Mouse (Mus musculus): Measurements from ENCODE around the gene Fam228b.
"Not testable (repeated sequence)": the region's sequence is repeated elsewhere in the genome, so short reads cannot be mapped to it uniquely, and the experiment has no call there.

Fam228b gene

DNA sequence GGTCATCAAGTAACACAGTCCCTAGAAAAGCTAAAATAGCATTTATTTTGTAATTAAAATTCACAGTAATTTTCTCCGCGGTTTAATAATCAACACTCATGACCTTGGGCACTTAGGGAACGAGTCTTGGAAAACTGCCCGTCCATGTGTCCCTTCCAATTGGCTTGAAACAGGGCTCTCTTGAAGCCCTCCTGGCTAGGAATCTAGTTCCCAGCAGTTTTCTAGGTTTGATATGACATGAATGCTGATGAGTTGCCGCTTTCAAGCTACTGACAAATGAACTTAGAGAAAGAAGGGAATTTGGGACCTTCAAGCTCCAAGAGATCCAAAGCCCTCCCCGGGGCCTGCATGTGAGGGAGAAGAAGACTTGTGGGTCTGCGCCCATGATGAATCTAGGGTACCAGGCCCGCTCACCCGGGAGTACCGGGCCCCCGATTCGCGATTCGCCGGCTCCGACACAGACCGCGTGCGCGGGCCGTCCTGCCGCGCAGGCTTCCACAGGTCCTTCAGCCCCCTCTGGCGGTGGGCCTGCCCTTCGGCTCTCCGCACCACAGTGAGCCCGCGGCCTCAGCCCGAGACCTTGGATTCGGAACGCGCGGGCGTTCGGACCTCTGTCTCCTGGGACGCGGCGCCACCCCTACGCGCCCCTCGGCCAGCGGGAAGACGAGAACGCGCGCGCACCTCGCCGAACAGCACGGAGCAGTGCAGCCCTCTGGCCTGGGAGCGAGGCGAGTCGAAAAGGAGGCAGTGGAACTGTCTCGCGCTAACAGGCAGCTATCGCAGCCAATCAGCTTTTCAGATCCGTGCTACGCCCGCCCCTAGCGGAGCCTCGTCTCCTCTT is at the start of gene Fam228b, which contains the start of gene Pfn4:
Gene Fam228b (minus strand): TSS at position 776 of the 841 bp plus-strand sequence.
Gene Pfn4 (plus strand): TSS at position 531 of the 841 bp plus-strand sequence.
- DNase-seq (ENCODE audit: low spot score): peak; percentile 92

- DNase-seq (ENCODE audit: low spot score): peak; percentile 95
Measured at GRCm38 (mm10) chr12:4817361-4818101, 48.5 kb upstream of the Fam228b start, which contains the start of gene Sf3b6. Gene Sf3b6 (plus strand): TSS chr12:4817544.

DNA sequence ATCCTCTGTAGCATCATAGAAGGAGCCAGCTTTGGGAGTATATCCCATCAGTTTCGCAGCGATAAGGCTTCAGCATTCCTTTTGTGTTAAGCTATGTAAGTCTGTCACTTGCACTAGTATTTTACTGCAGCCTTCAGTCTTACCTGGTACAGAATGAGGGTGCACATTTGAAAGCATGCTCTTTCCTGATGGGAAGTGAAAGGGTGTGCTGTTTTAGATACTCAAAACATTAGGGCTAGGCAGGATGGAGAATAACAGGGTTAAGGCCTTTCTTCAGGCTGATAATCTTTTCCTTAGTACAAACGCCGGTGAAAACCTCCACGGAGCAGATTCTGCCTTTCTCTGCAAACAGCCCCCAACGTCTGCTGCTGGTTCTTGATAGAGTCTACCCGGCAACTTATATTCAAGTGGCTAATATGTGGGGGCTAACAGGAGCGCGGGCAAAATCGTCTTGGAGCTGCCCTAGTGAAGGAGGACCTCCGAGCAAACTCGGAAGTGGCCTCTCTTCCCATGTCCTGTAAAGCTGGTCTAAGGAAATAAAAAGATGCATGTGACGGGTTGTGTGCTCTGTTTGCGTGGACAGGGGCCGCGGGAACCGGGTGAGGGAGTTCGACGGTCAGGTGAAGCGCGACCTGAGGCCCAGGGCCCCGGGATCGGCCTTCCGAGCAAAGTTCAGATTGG is 47.8 kb upstream of the Fam228b start:
- DNase-seq (ENCODE audit: low spot score): no peak

DNA sequence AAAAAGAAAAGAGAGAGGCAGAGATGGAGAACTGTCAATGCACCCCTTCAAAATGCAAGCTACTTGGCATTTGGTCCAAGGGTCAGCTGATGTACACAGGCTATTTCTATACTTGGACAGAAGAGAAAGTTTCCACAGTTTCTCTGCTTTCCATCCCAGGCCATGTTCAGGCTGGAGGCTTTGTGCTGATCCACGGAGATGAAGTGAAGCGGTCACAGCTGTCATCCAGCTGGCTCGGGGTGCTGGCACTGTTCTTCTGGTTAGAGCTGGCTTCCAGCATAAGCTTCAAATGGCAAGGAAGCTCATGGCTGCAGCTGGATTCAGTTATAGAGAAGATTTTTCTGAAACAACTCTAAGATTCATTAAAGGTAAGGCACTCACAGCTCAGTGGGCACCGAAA is 44.6 kb upstream of the Fam228b start:
- DNase-seq (ENCODE audit: low spot score): no peak

GRCm38 (mm10) chr12:4811705-4812104 is 42.6 kb upstream of the Fam228b start:
- no peak for DNase-seq (ENCODE audit: low spot score)

DNA sequence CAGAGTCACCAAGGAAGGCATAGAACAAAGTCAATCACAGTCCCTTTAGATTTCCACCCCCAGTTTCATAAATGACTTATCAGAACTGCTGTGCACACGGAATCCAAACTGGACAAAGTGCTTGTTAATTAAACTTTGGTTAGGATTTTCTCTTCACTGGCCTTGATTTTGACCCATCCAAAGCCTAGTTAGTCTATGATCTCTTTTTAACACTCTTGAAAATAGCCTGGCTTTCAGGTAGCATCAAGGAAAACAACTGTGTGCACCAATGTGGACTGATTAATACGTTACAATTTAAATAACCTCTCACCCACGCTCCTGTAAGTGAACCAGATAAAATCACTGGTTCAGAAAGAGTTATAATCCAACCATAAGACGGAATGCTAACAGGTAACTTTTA is 42.0 kb upstream of the Fam228b start:
- DNase-seq (ENCODE audit: low spot score): no peak

DNA sequence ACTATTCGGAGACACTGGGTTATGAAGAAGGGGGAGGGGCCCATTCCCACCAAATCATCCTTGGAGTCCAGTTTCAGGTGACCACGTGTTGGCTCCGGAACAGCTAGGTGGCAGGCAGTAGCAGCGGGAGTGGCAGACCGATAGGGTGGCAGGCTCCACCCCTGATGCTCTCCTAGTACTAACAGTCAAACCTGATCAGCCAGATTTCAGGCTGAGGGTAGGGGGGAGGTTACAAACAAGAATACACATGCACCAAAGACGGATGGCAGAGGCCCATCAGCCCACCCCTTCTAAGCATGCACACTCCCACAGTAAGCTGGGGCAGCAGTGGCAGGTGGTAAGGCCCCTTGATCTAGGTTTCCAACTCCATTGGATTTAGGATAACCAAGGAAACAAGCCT is 28.4 kb upstream of the Fam228b start:
- not testable (repeated sequence) for DNase-seq (ENCODE audit: low spot score)

GRCm38 (mm10) chr12:4793718-4794117 is 24.7 kb upstream of the Fam228b start:
- no peak for DNase-seq (ENCODE audit: low spot score)

- DNase-seq (ENCODE audit: low spot score): not testable (repeated sequence)
Measured at GRCm38 (mm10) chr12:4788128-4788527, 19.1 kb upstream of the Fam228b start.

DNA sequence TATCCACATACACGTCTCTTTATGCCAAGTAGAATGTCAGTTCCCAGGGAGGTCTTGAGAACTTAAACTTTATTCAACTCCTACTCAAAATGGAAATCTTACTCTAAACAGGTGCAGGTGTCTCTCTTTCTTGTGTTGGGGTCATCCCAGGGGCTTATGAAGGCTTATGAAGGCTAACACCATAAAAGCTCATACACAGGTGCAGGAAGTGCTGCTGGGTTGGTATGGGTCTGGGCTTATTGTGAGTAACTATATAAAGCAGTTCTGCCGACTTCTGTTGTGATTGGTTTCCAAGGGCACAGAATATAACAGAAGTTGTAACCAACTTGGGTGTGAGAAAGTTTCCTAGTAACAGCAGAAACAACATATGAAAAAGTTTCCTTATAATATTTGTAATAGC is 15.4 kb upstream of the Fam228b start:
- no peak for DNase-seq (ENCODE audit: low spot score)

GRCm38 (mm10) chr12:4783598-4783997 is 14.5 kb upstream of the Fam228b start:
- DNase-seq (ENCODE audit: low spot score): no peak

- DNase-seq (ENCODE audit: low spot score): not testable (repeated sequence)
Measured at GRCm38 (mm10) chr12:4781725-4782404, 12.8 kb upstream of the Fam228b start.

DNA sequence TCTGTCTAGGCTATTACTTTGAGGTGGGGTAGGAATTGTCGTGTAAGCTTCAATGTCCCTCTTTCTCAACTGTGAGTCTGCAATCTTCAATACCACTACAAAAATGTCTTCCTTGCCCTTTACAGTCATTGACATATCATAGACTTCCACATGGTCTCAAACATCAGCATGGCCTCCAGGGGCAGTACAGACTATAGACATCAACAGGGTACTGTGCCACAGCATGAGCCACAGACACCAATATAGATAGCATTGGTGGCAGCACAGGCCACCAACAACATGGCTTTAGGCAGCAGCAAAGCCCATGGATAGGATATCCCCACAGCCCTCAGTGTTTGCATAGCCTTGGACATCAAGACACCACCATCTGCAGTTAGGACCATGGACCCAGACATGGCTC is 12.2 kb upstream of the Fam228b start:
- DNase-seq (ENCODE audit: low spot score): no peak

- no peak for DNase-seq (ENCODE audit: low spot score)
Measured at GRCm38 (mm10) chr12:4780245-4780644, 11.2 kb upstream of the Fam228b start.

DNA sequence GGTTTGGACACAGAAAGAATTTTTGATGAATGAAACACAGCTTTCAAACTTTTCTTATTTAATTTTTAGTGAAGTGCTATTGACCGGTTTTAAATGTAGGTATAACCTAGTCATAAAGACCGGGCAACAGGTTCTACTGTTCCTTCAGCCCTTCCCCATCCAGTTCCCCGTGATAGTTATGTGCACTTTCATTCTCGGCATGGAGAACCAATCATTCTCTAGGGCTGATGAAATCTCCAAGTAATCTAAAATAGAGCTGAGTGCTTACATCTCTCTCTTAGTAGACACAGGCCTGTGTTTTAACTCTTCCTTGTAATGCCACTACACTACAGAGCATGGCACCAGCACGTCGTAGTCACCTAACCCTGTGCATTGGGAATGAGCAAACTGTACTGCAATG is 8.7 kb upstream of the Fam228b start:
- no peak for DNase-seq (ENCODE audit: low spot score)

GRCm38 (mm10) chr12:4775588-4775949 is 6.5 kb upstream of the Fam228b start:
- DNase-seq (ENCODE audit: low spot score): no peak

DNA sequence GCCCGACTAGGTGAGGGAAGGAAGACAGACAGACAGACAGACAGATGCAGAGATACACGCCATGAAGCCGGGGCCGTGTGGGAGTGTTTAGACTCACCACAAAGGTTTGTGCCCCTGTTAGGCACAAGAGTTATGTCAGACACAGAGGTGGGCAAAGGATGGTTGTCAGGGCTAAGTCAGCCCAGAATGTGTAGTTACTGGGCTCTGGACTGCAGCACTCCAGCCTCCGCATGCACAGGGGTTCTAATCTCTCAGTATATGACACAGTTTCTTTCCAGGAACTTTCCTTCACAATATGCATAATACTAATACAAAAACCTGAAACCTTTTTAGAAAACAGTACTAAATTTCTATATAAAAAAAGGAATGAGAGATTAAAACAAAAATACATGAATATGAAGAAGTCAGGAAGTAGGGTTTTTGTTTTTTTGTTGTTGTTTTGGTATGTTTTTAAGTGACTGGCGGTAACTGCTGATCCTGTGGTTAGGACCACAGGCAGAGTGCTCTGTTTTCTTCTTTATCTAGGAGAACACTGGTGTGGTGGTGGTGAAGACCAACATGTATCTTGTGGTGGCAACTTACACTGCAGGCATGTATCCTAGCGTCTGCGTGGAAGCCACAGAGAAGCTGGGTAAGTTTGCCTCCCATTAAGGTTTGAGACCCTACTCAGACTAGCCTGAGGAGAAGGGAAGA is 6.0 kb upstream of the Fam228b start:
- no peak for DNase-seq (ENCODE audit: low spot score)

GRCm38 (mm10) chr12:4769333-4769723 is 261 bp upstream of the Fam228b start:
- DNase-seq (ENCODE audit: low spot score): no peak

GRCm38 (mm10) chr12:4757060-4757459 is 12.0 kb downstream of the Fam228b start:
- DNase-seq (ENCODE audit: low spot score): no peak

GRCm38 (mm10) chr12:4754451-4754850 is 14.6 kb downstream of the Fam228b start:
- DNase-seq (ENCODE audit: low spot score): not testable (repeated sequence)

DNA sequence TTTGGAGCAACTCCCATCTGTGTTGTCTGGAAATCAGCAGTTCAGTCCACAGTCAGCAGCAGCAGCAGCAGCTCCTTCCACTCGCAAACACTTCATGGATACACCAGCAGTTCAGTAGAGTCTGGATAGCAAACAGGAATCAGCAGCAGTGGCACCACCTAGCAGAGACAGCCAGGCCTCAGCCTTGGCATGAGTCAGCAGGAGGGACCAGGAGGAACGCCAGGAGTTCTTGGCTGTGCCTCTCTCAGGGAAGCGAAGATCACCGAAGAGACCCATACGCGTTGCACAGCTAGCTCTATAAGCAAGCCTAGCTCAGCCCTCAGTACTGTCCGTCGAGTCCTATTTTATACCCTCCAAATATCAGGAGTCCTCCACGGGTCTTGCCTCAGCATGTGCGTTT is 24.6 kb downstream of the Fam228b start:
- no peak for DNase-seq (ENCODE audit: low spot score)
